Mouse (Mus musculus): ENCODE results near the gene Ubl3. TPM values are rescaled to one million over a fixed set of nuclear protein-coding genes. Genes with fewer than 3 reads are reported as not detected.

Gene Ubl3
- polyA plus RNA-seq, 1 experiment, result 43.3 TPM

DNA sequence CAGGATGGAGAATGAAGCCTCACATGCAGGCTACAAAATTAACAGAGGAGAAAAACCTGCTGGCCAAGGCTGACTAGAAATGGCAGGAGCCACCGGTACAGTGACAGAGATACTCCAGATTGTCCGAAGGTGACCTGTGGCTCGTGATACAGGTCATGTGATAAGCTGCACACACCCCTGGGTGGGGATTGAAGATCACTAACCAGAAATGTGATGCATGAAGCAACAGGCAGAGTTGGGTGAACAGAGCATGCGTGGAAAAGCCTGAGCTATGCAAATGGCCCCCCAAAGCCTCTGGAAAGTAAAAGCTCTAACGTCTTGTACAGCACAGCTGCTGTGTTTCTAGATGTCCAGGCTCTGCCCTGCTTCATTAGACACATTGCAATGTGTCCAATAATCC, 3.9 kb upstream of the Ubl3 start:
- no peak overlapping the region for H3ac ChIP-seq (ENCODE audit: control insufficient read depth, insufficient read length)
- no peaks in the 10 kb centered on the region for H3K36me3 ChIP-seq (ENCODE audit: control insufficient read depth, insufficient read depth)
- no peaks in the 10 kb centered on the region for H3K27me3 ChIP-seq (ENCODE audit: control insufficient read depth, insufficient read depth, insufficient read length)
- TF ChIP-seq SRF (IDR thresholded peaks at IDR 0.05; ENCODE audit: control insufficient read depth, insufficient read length, low read depth), result no peak
- no peak for TF ChIP-seq MYOD1 (IDR thresholded peaks at IDR 0.05; ENCODE audit: control insufficient read depth in 1 of 3, insufficient read length in 2 of 3, low read depth in 2 of 3)
- TF ChIP-seq POLR2A (IDR thresholded peaks at IDR 0.05; ENCODE audit: insufficient read length, low read depth), result no peak
- no peak for TF ChIP-seq TCF3 (IDR thresholded peaks at IDR 0.05; ENCODE audit: insufficient read length, low read depth)
- no peak for TF ChIP-seq E2F4 (IDR thresholded peaks at IDR 0.05; ENCODE audit: insufficient read depth)
- TF ChIP-seq CEBPB (IDR thresholded peaks at IDR 0.05; ENCODE audit: insufficient read depth, poor library complexity, severe bottlenecking), result no peak
- no peak for TF ChIP-seq USF1 (IDR thresholded peaks at IDR 0.05; ENCODE audit: low read depth)
- no peak for TF ChIP-seq MYOG (IDR thresholded peaks at IDR 0.05; ENCODE audit: control insufficient read depth in 1 of 3, insufficient read depth in 1 of 3, insufficient read length in 2 of 3, low read depth in 2 of 3)
- no peak for TF ChIP-seq TCF12 (IDR thresholded peaks at IDR 0.05; ENCODE audit: insufficient read depth, poor library complexity, severe bottlenecking)
- H3K79me2 ChIP-seq (ENCODE audit: control insufficient read depth, insufficient read depth), result peaks cover 5% of the 10 kb centered on the region
- no peak overlapping the region for H3K4me3 ChIP-seq
- no peak overlapping the region for H3K4me2 ChIP-seq (ENCODE audit: low read depth)

DNA sequence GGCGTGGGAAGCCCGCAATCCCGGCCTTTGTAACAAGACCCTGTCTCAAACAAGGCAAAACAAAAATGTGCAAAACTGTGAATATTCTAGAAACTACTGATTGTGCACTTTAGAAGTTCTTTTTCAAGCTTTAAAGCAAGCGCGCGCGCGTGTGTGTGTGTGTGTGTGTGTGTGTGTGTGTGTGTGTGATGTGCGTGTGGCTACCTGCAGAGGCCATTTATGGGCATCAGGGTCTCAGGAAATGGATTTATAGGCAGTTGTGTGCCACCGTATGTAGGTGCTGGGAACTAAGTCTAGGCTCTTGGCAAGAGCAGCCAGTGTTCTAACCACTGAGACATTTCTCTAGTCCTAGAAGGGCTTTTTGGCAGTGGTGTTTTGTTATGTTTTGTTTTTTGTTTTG, 2.6 kb upstream of the Ubl3 start:
- Histone ChIP-seq H3K27me3 (ENCODE audit: control insufficient read depth, insufficient read depth, insufficient read length) (no peaks in the 10 kb centered on the region), H3K4me2 (ENCODE audit: low read depth) (no peak overlapping the region), H3K4me3 (no peak overlapping the region), H3K79me2 (ENCODE audit: control insufficient read depth, insufficient read depth) (peaks cover 18% of the 10 kb centered on the region), H3ac (ENCODE audit: control insufficient read depth, insufficient read length) (no peak overlapping the region), H3K36me3 (ENCODE audit: control insufficient read depth, insufficient read depth) (no peaks in the 10 kb centered on the region)
- TF ChIP-seq TCF3 (IDR thresholded peaks at IDR 0.05; ENCODE audit: insufficient read length, low read depth), result no peak

DNA sequence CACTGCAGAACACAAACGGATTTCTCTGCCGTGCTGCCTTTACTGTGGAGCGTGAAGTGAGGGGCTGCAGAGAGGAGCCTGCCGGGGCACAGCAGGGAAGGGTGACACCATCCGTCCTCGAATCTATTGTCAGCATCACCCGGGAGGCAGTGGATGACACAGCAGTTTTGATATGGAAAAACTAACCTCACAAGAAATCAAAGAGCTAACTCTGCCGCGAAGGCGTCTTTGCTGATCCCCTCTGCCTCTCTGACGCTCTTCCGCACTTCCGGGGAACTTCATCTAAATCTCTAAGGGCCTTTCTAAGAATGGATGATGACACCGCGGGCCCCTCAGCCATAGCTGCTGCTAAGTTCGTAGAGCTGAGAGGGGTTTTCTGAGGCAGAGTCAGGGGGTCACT, 2.1 kb upstream of the Ubl3 start:
- TF ChIP-seq SRF (IDR thresholded peaks at IDR 0.05; ENCODE audit: control insufficient read depth, insufficient read length, low read depth), result no peak
- TF ChIP-seq USF1 (IDR thresholded peaks at IDR 0.05; ENCODE audit: low read depth), result no peak
- TF ChIP-seq POLR2AphosphoS2 (IDR thresholded peaks at IDR 0.05; ENCODE audit: insufficient read length, low read depth), result no peak
- TF ChIP-seq MAX (IDR thresholded peaks at IDR 0.05; ENCODE audit: low read depth), result no peak
- TF ChIP-seq MYOG (IDR thresholded peaks at IDR 0.05; ENCODE audit: control insufficient read depth in 1 of 3, insufficient read depth in 1 of 3, insufficient read length in 2 of 3, low read depth in 2 of 3), result no peak
- no peak for TF ChIP-seq POLR2A (IDR thresholded peaks at IDR 0.05; ENCODE audit: insufficient read length, low read depth)
- TF ChIP-seq TCF12 (IDR thresholded peaks at IDR 0.05; ENCODE audit: insufficient read depth, poor library complexity, severe bottlenecking), result no peak
- TF ChIP-seq CEBPB (IDR thresholded peaks at IDR 0.05; ENCODE audit: insufficient read depth, poor library complexity, severe bottlenecking), result no peak
- TF ChIP-seq REST (IDR thresholded peaks at IDR 0.05; ENCODE audit: insufficient read depth, insufficient read length), result no peak
- no peak for TF ChIP-seq E2F4 (IDR thresholded peaks at IDR 0.05; ENCODE audit: insufficient read depth)
- no peak for TF ChIP-seq TCF3 (IDR thresholded peaks at IDR 0.05; ENCODE audit: insufficient read length, low read depth)
- TF ChIP-seq MYOD1 (IDR thresholded peaks at IDR 0.05; ENCODE audit: control insufficient read depth in 1 of 3, insufficient read length in 2 of 3, low read depth in 2 of 3), result no peak
- Histone ChIP-seq H3K4me3 (no peak overlapping the region), H3K27me3 (ENCODE audit: control insufficient read depth, insufficient read depth, insufficient read length) (no peaks in the 10 kb centered on the region), H3ac (ENCODE audit: control insufficient read depth, insufficient read length) (no peak overlapping the region), H3K79me2 (ENCODE audit: control insufficient read depth, insufficient read depth) (peaks cover 23% of the 10 kb centered on the region), H3K4me2 (ENCODE audit: low read depth) (no peak overlapping the region), H3K36me3 (ENCODE audit: control insufficient read depth, insufficient read depth) (no peaks in the 10 kb centered on the region)

DNA sequence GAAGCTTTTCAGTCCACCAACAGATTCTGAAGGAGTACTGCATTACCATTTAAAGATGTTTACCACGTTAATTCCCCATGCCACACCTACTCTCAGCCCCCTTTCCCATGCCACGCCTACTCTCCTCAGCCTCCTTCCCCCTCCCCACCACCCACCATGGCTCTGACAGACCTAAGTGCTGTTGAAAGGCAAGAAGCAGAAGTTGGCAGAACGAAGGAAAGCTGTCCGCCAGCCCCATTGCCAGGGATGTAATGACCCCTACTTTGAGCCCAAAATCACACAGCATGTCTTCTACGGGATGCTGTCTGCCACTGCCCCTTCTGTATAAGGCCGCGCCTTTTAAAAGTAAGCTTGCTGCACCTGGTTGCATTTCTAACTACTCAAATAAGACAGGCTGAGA, 1.7 kb upstream of the Ubl3 start:
- H3ac ChIP-seq (ENCODE audit: control insufficient read depth, insufficient read length), result no peak overlapping the region
- H3K4me2 ChIP-seq (ENCODE audit: low read depth), result no peak overlapping the region
- no peak overlapping the region for H3K4me3 ChIP-seq
- no peaks in the 10 kb centered on the region for H3K36me3 ChIP-seq (ENCODE audit: control insufficient read depth, insufficient read depth)
- TF ChIP-seq USF1 (IDR thresholded peaks at IDR 0.05; ENCODE audit: low read depth), result no peak
- TF ChIP-seq TCF12 (IDR thresholded peaks at IDR 0.05; ENCODE audit: insufficient read depth, poor library complexity, severe bottlenecking), result no peak
- TF ChIP-seq MYOG (IDR thresholded peaks at IDR 0.05; ENCODE audit: control insufficient read depth in 1 of 3, insufficient read depth in 1 of 3, insufficient read length in 2 of 3, low read depth in 2 of 3), result no peak
- TF ChIP-seq POLR2AphosphoS2 (IDR thresholded peaks at IDR 0.05; ENCODE audit: insufficient read length, low read depth), result no peak
- TF ChIP-seq E2F4 (IDR thresholded peaks at IDR 0.05; ENCODE audit: insufficient read depth), result no peak
- TF ChIP-seq REST (IDR thresholded peaks at IDR 0.05; ENCODE audit: insufficient read depth, insufficient read length), result no peak
- TF ChIP-seq SRF (IDR thresholded peaks at IDR 0.05; ENCODE audit: control insufficient read depth, insufficient read length, low read depth), result no peak
- no peak for TF ChIP-seq MAX (IDR thresholded peaks at IDR 0.05; ENCODE audit: low read depth)
- TF ChIP-seq TCF3 (IDR thresholded peaks at IDR 0.05; ENCODE audit: insufficient read length, low read depth), result no peak
- no peak for TF ChIP-seq POLR2A (IDR thresholded peaks at IDR 0.05; ENCODE audit: insufficient read length, low read depth)
- no peak for TF ChIP-seq MYOD1 (IDR thresholded peaks at IDR 0.05; ENCODE audit: control insufficient read depth in 1 of 3, insufficient read length in 2 of 3, low read depth in 2 of 3)
- no peak for TF ChIP-seq CEBPB (IDR thresholded peaks at IDR 0.05; ENCODE audit: insufficient read depth, poor library complexity, severe bottlenecking)
- no peaks in the 10 kb centered on the region for H3K27me3 ChIP-seq (ENCODE audit: control insufficient read depth, insufficient read depth, insufficient read length)
- H3K79me2 ChIP-seq (ENCODE audit: control insufficient read depth, insufficient read depth), result peaks cover 27% of the 10 kb centered on the region

DNA sequence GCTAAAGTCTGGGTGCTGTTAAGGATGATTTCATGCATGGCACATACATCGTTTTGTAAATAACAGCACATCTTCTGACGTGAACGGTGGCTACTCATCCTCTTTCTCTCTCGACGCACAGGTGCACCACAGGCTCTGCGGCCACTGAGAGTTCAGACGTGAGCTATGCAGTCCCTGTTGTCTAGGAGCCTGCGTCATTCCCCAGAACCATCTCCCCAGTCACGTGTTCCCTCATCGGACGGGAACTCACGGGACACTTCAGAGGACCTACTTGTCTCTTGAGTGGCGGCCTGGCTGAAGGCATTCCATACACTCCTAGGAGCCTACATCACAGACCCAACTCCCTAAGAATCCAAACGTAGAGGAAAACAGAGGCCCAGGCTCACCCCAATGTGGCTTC, 1.1 kb upstream of the Ubl3 start:
- H3K4me3 ChIP-seq, result no peak overlapping the region
- TF ChIP-seq MYOG (IDR thresholded peaks at IDR 0.05; ENCODE audit: control insufficient read depth in 1 of 3, insufficient read depth in 1 of 3, insufficient read length in 2 of 3, low read depth in 2 of 3) (no peak), TCF3 (IDR thresholded peaks at IDR 0.05; ENCODE audit: insufficient read length, low read depth) (no peak), MAX (IDR thresholded peaks at IDR 0.05; ENCODE audit: low read depth) (no peak), REST (IDR thresholded peaks at IDR 0.05; ENCODE audit: insufficient read depth, insufficient read length) (no peak), USF1 (IDR thresholded peaks at IDR 0.05; ENCODE audit: low read depth) (no peak), MYOD1 (IDR thresholded peaks at IDR 0.05; ENCODE audit: control insufficient read depth in 1 of 3, insufficient read length in 2 of 3, low read depth in 2 of 3) (no peak), POLR2AphosphoS2 (IDR thresholded peaks at IDR 0.05; ENCODE audit: insufficient read length, low read depth) (no peak), E2F4 (IDR thresholded peaks at IDR 0.05; ENCODE audit: insufficient read depth) (no peak), POLR2A (IDR thresholded peaks at IDR 0.05; ENCODE audit: insufficient read length, low read depth) (no peak), SRF (IDR thresholded peaks at IDR 0.05; ENCODE audit: control insufficient read depth, insufficient read length, low read depth) (no peak), TCF12 (IDR thresholded peaks at IDR 0.05; ENCODE audit: insufficient read depth, poor library complexity, severe bottlenecking) (no peak), CEBPB (IDR thresholded peaks at IDR 0.05; ENCODE audit: insufficient read depth, poor library complexity, severe bottlenecking) (no peak)
- peaks cover 33% of the 10 kb centered on the region for H3K79me2 ChIP-seq (ENCODE audit: control insufficient read depth, insufficient read depth)
- H3K36me3 ChIP-seq (ENCODE audit: control insufficient read depth, insufficient read depth), result no peaks in the 10 kb centered on the region
- no peak overlapping the region for H3ac ChIP-seq (ENCODE audit: control insufficient read depth, insufficient read length)
- H3K4me2 ChIP-seq (ENCODE audit: low read depth), result no peak overlapping the region
- H3K27me3 ChIP-seq (ENCODE audit: control insufficient read depth, insufficient read depth, insufficient read length), result no peaks in the 10 kb centered on the region

Measured in myocyte (in vitro differentiated cells).